Mouse (Mus musculus): Measurements from ENCODE around the gene 1700123K08Rik. TPM values are rescaled to one million over a fixed set of nuclear protein-coding genes. Genes with fewer than 3 reads are reported as not detected.
"Not testable (repeated sequence)": the region's sequence is repeated elsewhere in the genome, so short reads cannot be mapped to it uniquely, and the experiment has no call there.

1700123K08Rik gene
- total RNA-seq (2021) = not detected

- intact Hi-C loops (cut with DNase I); DNase-seq (ENCODE audit: low spot score in 2 of 2): not testable (repeated sequence)
These were observed at the start of gene 1700123K08Rik for GRCm38 (mm10) chr5:138564612-138565011. 1700123K08Rik (minus strand) TSS chr5:138564712.

- DNase-seq (ENCODE audit: low spot score in 2 of 2) = no peak
- intact Hi-C loops (cut with DNase I) = no loop called here
These were observed 22.9 kb upstream of the 1700123K08Rik start for GRCm38 (mm10) chr5:138587396-138587795.

GRCm38 (mm10) chr5:138571623-138572022 is 7.1 kb upstream of the 1700123K08Rik start:
- intact Hi-C loops (cut with DNase I) = no loop called here
- no peak for DNase-seq (ENCODE audit: low spot score in 2 of 2)

DNA sequence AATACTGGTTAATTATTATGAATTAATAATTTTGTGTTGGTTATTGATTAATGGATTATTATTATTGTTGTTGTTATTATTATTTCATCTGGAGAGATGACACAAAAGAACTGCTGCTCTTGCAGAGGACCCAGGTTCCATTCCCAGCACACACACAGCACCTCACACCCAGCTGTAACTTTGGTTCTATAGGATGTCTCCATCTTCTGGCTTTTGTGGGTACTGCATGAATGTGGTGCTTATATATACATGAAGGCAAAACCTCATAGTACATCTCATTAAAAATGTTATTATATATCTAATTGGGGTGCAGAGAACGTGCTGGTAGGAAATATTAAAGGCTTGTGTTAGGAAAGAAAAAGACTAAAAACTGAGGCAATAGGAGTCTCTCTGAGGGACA is 11.8 kb downstream of the 1700123K08Rik start:
- intact Hi-C loops (cut with DNase I) = no loop called here
- DNase-seq (ENCODE audit: low spot score in 2 of 2) = no peak

- intact Hi-C loops (cut with DNase I) = no loop called here
- DNase-seq (ENCODE audit: low spot score in 2 of 2) = no peak
These were observed 32.0 kb downstream of the 1700123K08Rik start for GRCm38 (mm10) chr5:138532491-138532890.

Small RNAs within 50 kb of the gene (microRNA-seq; reads per million reads assigned to microRNA genes)
- 0 reads per million in 2 experiments for gene Gm24082

Other genes starting within 250 kb of the 1700123K08Rik start
- not detected for gene Pvrig, start 222.8 kb downstream of the 1700123K08Rik start, total RNA-seq (2021)
- gene Zfp157, start 123.2 kb downstream of the 1700123K08Rik start, total RNA-seq (2021) = 10 to 100 TPM; 21.2 to 21.8 TPM
- 10 to 100 TPM; 26.2 to 29.1 TPM for gene Zfp68, start 55.0 kb upstream of the 1700123K08Rik start, total RNA-seq (2021)
- gene A430033K04Rik, start 58.1 kb upstream of the 1700123K08Rik start, total RNA-seq (2021) = 10 to 100 TPM; 15.5 to 15.9 TPM
- 10 to 100 TPM; 39.0 to 40.2 TPM for gene Fam20c, start 189.8 kb upstream of the 1700123K08Rik start, total RNA-seq (2021)

Data from left cerebral cortex, postnatal 25 days (tissue).